Mouse (Mus musculus): Measurements from ENCODE around the gene Macf1. TPM values are rescaled to one million over a fixed set of nuclear protein-coding genes. Genes with fewer than 3 reads are reported as not detected.
A peak's percentile ranks its signal among the peaks of the same experiment; 100 is the strongest.

The Macf1 gene
- total RNA-seq, 2 experiments from 2014 or later = 226 to 248 TPM

- DNase-seq (ENCODE audit: low spot score in 2 of 2) = no peak
These were observed 271.7 kb downstream of the Macf1 start for GRCm38 (mm10) chr4:123412528-123412878.

DNA sequence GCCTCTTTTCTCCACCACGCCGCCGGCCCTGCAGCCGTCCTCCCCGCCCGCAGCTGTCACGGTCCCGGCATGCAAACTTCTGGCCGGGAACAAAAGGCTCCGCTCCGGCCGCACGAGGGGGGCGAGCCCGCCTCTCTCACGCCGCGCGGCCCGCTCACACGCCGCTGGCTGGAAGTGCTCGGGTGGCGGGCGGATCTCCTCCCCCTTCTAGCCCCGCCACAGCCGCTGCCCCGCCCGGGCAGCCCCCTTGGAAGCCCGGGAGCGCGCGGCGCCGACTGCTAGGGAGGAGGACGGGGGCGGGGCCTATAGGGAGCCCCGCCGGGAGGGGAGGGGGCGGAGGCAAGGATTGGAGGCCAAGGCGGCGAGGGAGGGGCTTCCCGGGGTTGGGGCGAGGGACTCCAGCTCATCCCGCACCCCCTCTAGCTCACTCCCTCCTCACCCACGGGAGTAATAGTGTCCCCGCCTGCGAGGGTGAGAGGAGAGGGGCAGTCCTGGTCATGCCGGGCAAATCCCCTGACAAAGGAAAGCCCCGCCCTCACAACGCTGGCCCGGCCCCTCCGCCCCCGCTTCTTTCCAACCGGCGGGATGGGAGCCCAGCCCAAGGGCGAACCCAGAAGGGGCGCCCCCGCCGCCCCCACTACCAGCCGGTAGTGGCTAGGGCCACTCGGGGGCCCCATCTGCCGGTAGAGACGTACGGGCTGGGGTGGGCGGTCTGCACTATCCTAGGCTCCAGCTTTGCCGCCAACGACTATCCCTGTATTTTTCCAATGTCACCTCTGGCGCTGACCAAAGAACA, 272.2 kb downstream of the Macf1 start:
- peak; percentile 76 to 77 for DNase-seq (ENCODE audit: low spot score in 2 of 2)

DNA sequence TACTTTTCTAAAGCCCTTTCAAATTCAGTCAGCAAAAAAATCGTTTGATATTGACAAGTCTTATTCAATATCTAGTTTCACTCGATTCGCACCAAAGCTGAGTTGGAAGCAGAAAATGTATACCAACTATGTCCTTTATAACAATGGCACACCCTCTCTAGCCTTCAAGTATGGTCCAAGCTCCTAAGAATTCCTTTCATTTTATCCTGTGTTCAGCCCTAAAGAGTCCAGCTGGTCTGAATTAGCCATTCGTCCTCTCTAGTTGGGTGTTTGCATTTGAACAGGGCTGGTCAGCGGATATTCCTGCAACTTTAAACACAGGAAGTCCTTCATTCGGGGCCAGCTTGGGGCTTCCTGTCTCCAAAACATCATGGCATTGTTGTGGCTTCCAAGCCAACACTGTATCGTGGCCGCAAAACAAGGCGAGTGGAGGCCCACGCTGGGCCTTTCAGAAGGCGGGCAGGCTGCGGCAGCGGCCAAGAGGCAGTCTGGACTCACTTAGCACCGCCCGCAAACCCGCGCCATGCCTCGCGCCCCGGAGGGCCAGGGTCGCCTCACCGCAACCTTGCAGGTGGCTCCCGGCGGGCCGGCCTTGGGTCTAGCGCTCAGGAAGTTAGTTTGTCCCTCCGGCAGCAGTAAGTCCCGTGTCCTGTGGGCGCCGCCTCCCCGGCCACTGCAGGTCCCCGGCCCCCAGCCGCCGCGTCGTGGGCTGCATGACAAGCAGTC, 273.0 kb downstream of the Macf1 start:
- peak in 1 of 2 experiments; percentile 32 for DNase-seq (ENCODE audit: low spot score in 2 of 2)

- no peak for DNase-seq (ENCODE audit: low spot score in 2 of 2)
These were observed 274.4 kb downstream of the Macf1 start for GRCm38 (mm10) chr4:123409752-123410151.

DNA sequence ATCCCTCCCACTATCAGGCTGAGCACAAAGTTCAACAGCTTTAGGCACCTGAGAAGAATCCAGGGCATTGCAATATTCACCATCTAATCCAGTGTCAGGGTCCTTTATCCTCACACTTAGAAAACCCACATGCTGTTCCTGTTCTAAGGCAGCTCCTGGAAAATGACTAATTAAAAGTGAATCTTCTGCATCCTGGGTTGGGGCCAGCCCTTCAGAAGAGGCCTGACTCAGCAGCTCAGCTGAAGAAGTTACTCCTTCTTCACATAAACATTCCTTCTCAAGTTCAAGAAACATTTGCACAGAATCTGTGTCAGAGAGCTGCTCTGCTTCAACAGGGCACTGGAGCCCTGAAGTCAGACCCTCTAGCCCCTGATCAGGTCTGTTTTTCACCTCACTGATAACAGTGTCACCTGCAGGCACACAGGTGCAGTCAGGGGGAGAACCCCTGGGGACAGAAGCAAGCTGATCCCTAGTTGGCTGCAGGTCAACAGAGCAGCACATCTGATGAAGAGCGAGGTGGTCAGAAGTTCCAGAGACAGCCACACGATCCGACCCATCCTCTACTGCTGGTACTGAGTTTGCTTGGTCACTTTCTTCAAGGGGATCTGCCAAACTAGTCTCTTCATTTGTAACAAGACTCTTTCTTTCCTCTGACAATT, 275.0 kb downstream of the Macf1 start:
- DNase-seq (ENCODE audit: low spot score in 2 of 2) = no peak

GRCm38 (mm10) chr4:123407792-123408191, 276.4 kb downstream of the Macf1 start:
- DNase-seq (ENCODE audit: low spot score in 2 of 2) = no peak

DNA sequence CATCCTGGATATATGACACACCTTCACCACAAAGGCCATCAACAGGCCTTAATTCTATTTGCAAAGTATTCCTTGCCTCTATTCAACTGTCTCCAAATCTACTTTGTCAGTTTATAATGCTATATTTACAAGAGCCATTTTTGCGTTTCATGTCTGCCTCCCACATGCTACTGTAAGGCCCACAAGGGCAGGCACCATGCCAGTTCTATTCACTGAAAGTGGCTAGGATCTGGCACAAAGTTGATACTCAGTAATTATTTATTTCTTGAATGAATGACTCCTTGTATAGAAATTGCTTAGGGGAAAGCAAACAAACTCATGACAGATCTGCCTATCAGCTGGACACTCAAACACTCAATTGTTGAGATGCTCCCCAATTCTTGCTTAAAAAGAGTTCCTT, 280.1 kb downstream of the Macf1 start:
- no peak for DNase-seq (ENCODE audit: low spot score in 2 of 2)

- no peak for DNase-seq (ENCODE audit: low spot score in 2 of 2)
These were observed 281.9 kb downstream of the Macf1 start for GRCm38 (mm10) chr4:123402244-123402643.

DNA sequence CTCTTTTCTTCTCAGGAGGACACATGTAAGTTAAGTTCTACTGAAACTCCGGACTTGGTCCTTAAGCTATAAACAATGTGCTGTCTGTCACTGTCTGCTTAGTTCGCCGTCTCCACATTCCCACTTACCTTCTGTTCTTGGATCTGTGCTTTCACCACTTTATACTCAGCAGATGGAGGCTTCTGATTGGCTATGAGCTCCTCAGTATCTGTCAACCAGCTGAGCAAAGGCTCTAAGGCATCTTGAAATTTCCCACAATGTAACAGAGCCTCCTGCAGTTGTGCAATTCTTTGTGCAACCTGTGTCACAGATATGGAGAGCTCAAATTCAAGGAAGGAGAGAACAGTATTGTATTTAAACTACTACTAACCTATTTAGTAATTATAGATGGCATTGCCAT, 282.9 kb downstream of the Macf1 start:
- DNase-seq (ENCODE audit: low spot score in 2 of 2) = peak in 1 of 2 experiments; percentile 54

GRCm38 (mm10) chr4:123397643-123398434, 286.3 kb downstream of the Macf1 start:
- no peak for DNase-seq (ENCODE audit: low spot score in 2 of 2)

DNA sequence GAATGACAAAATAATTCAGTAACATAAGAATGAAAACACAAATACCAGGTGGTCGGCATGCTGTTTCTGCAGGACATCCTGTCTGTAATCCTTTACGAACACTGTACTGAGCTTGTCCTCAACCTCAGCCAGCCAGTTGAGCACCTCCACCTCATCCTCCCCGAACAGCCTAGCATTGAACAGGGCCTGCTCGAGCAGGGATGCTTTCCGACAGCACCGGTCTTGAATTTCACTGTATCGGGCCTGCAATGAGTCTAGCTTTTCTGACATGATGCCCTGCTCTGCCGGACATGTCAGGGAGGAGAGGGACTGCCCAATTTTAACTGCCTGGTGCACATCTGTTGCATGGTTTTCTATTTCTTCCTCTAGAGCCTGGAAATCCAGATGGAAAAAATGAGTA, 287.1 kb downstream of the Macf1 start:
- DNase-seq (ENCODE audit: low spot score in 2 of 2) = no peak

DNA sequence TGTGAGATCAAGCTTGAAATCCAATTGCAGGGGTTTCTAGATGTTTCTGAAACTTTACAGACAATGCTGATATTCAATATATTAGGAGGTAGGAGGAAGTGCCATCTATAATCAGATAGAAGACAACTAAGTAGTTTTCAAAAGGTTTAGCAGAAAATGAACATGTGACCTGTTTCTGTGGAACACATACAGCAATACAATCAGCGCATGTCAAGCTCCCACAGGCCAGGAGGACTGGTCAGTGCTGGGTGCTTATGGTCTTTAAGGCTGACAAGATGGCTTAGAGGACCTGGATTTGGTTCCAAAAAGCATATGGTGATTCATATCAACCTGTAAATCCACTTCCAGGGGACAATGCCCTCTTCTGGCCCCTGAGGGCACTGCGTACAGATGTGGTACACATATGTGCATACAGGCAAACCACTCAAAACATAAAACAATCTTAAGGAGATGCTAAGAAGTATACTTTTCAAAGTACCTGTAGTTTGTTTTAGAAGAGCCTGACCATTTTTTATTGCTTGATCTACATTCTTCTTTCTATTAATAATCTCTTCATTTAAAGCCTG, 288.6 kb downstream of the Macf1 start:
- DNase-seq (ENCODE audit: low spot score in 2 of 2) = no peak

DNA sequence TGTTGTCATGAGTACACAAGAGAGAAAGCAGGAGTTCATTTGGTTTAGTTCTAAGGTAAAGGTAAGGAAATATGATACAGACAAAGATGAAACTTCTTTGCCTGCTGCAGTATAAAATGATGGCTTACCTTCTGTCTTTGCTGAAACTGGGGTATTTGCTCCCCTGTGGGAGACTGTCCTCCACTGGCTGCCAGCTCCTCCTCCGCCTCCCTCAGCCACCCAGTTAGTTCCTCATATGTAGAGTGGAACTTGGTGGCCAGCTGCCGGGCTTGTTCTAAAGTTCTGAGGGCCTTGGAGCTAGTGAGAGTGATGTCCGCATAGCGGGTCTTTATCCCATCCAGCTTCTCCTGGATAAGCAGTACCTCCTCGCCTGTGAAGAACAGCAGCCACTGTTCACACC, 289.3 kb downstream of the Macf1 start:
- no peak for DNase-seq (ENCODE audit: low spot score in 2 of 2)

GRCm38 (mm10) chr4:123394269-123394668, 289.9 kb downstream of the Macf1 start:
- no peak for DNase-seq (ENCODE audit: low spot score in 2 of 2)

DNA sequence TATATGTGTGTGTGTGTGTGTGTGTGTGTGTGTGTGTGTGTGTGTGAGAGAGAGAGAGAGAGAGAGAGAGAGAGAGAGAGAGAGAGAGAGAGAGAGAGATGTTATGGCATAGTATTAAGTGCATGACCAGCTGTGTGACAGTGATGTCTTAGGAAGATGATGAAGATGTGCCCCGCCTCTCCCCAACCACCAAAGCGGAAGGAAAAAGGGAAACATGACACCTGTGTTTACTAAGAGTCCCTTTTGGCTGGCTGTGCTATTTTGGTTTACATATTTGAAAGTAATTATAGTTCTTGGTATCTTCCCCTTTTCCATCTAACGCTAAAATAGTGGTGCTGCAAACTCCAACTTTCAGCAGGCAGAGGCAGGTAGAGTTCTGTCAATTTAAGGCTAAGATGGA, 291.2 kb downstream of the Macf1 start:
- no peak for DNase-seq (ENCODE audit: low spot score in 2 of 2)

DNA sequence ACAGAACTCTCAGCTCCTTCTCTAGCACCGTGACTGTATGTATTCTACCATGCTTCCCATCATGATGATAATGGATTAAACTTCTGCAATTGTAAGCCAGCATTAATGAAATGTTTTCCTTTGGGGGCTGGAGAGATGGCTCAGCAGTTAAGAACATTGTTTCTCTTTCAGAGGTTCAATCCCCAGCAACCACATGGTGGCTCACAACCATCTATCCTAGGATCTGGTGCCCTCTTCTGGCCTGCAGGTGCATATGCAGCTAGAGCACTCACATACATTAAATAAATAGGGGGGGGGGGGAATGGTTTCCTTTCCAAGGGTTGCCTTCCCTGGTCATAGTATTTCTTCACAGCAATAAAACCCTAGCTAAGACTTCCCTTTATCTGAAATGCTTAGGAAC, 292.0 kb downstream of the Macf1 start:
- DNase-seq (ENCODE audit: low spot score in 2 of 2) = no peak

GRCm38 (mm10) chr4:123385028-123385427, 299.1 kb downstream of the Macf1 start:
- no peak for DNase-seq (ENCODE audit: low spot score in 2 of 2)

- DNase-seq (ENCODE audit: low spot score in 2 of 2) = peak; percentile 14 to 43
These were observed 301.0 kb downstream of the Macf1 start for GRCm38 (mm10) chr4:123383173-123383572.

GRCm38 (mm10) chr4:123382051-123382450, 302.1 kb downstream of the Macf1 start:
- no peak for DNase-seq (ENCODE audit: low spot score in 2 of 2)

GRCm38 (mm10) chr4:123381598-123381997, 302.6 kb downstream of the Macf1 start:
- DNase-seq (ENCODE audit: low spot score in 2 of 2) = no peak

- no peak for DNase-seq (ENCODE audit: low spot score in 2 of 2)
These were observed 308.1 kb downstream of the Macf1 start for GRCm38 (mm10) chr4:123376031-123376430.
